Mouse (Mus musculus): ENCODE data around the gene Crybb1. TPM values are rescaled to one million over a fixed set of nuclear protein-coding genes. Genes with fewer than 3 reads are reported as not detected.

Gene Crybb1
- polyA plus RNA-seq, 1 experiment from 2014 or later = 2.2 TPM

DNA sequence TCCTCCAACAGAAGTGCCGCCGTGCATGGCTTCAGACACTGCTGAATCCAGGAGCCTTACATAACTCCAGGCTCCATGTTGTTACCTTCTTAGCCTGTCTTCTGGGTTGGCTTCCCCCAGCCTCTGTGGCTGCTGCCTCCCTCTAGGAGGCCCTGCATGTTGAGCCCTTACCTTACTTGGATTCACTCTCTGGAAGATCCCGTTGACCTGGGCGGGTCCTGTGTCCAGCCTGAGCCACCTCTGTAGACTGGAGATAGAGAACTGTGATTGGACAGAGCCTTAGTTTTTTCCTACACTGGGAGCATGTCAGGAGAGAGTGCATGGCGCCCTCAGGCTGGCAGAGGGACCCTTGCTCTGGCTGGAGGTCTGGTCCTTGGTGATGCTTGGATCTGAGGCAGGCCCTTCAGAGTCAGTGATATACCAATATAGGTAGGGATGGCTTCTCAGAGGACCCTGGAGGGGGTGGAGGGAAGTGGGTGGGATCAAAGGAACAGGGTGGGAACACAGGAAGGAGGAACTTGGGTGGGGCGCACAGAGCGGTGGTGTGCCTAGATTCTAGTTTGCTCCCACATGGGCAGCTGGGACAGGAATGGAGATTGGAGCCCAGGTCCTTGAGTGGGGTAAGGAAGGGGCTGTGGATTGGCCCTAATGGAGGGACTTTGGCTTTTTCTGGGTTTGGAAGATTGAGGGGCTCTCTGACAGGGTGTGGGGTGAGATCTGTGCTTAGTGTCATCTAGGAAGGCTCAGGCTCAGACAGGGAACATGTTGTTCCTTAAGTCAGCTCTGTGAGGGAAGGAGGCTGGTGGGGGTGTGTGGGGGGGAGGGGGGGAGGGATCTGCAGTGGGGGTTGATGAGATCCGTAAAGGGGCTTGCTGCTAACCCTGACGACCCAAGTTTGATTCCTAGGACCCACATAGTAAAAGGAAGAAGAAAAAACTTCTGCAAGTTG is 32.9 kb downstream of the Crybb1 start:
- Histone ChIP-seq H3K4me2 (replicated peaks; ENCODE audit: low read depth, low read length) (no peak overlapping the region), H3K36me3 (ENCODE audit: control insufficient read depth, insufficient read depth, low read length) (no peaks in the 10 kb centered on the region), H3K9me3 (ENCODE audit: control insufficient read depth, low read depth, low read length) (no peaks in the 10 kb centered on the region), H3K27ac (ENCODE audit: low read length) (no peak overlapping the region), H3K4me3 (ENCODE audit: low read depth, low read length) (no peak overlapping the region), H3K27me3 (ENCODE audit: control insufficient read depth, insufficient read depth, low read length) (no peaks in the 10 kb centered on the region), H3K9ac (replicated peaks; ENCODE audit: low read depth, low read length) (no peak overlapping the region), H3K4me1 (ENCODE audit: control insufficient read depth, insufficient read depth, low read length) (peaks cover 7% of the 10 kb centered on the region)
- WGBS = 69% methylated on average over 9 of the region's 9 CpGs
- ATAC-seq (ENCODE audit: insufficient number of reproducible peaks, insufficient read depth, low FRiP score, low read depth) = no peak

DNA sequence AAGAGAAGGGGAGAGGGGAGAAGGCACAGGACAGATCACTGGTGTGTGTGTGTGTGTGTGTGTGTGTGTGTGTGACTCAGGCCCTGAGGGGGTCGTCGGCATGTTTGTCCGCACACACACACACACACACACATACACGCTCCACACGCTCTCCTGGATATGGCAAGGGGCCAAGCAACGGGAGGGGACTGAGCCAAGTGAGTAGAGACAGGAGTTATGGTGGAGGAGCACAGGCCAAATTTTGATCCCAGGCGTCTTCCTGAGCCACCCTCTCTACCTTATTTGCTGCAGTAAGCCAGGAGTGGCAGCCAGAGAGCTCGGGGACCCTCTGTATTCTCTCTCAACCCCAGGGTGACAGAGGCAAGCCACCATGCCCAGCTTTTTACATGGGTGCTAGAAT is 33.6 kb downstream of the Crybb1 start:
- H3K9ac ChIP-seq (replicated peaks; ENCODE audit: low read depth, low read length) = no peak overlapping the region
- no peaks in the 10 kb centered on the region for H3K27me3 ChIP-seq (ENCODE audit: control insufficient read depth, insufficient read depth, low read length)
- H3K36me3 ChIP-seq (ENCODE audit: control insufficient read depth, insufficient read depth, low read length) = no peaks in the 10 kb centered on the region
- 42% methylated on average over 8 of the region's 8 CpGs for WGBS
- peaks cover 7% of the 10 kb centered on the region for H3K4me1 ChIP-seq (ENCODE audit: control insufficient read depth, insufficient read depth, low read length)
- no peak overlapping the region for H3K27ac ChIP-seq (ENCODE audit: low read length)
- H3K4me2 ChIP-seq (replicated peaks; ENCODE audit: low read depth, low read length) = no peak overlapping the region
- H3K9me3 ChIP-seq (ENCODE audit: control insufficient read depth, low read depth, low read length) = no peaks in the 10 kb centered on the region
- no peak for ATAC-seq (ENCODE audit: insufficient number of reproducible peaks, insufficient read depth, low FRiP score, low read depth)
- no peak overlapping the region for H3K4me3 ChIP-seq (ENCODE audit: low read depth, low read length)

DNA sequence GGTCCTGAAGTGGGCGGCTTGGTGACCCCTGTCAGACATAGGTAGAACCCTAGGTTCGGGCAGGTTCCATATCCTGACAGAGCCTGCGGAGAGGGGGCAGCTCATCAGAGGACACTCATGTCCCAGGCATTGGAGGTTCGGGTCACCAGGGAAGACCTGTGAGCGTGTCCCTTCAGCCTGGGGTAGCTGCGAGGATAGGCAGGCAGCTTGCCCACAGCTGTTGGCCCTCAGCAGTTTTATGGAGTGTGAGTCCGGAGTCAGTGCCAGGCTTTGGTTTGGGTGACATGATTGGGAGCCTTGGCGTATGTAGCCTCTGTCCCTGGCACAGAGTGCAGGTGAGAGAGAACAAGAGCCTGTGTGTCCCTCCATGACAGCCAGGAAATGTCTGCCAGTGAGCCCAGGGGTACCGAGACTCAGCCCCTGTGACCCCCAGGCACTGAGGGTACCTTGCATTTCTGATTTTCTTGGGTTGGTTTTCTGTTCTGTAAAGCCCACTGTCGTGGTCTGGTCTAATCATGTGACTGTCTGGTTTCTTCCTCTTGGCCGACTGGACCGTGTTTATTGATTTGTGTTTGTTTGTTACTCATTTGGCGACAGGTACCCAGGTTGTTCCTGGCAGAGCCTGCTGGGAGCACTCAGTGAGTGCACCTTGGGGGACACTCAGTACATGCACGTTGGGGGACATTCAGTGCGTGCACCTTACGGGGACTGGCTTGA is 34.4 kb downstream of the Crybb1 start:
- ATAC-seq (ENCODE audit: insufficient number of reproducible peaks, insufficient read depth, low FRiP score, low read depth) = no peak
- no peak overlapping the region for H3K27ac ChIP-seq (ENCODE audit: low read length)
- H3K4me2 ChIP-seq (replicated peaks; ENCODE audit: low read depth, low read length) = no peak overlapping the region
- no peaks in the 10 kb centered on the region for H3K9me3 ChIP-seq (ENCODE audit: control insufficient read depth, low read depth, low read length)
- no peaks in the 10 kb centered on the region for H3K27me3 ChIP-seq (ENCODE audit: control insufficient read depth, insufficient read depth, low read length)
- no peak overlapping the region for H3K4me3 ChIP-seq (ENCODE audit: low read depth, low read length)
- peaks cover 11% of the 10 kb centered on the region for H3K4me1 ChIP-seq (ENCODE audit: control insufficient read depth, insufficient read depth, low read length)
- WGBS = 81% methylated on average over 16 of the region's 16 CpGs
- H3K9ac ChIP-seq (replicated peaks; ENCODE audit: low read depth, low read length) = no peak overlapping the region
- no peaks in the 10 kb centered on the region for H3K36me3 ChIP-seq (ENCODE audit: control insufficient read depth, insufficient read depth, low read length)

DNA sequence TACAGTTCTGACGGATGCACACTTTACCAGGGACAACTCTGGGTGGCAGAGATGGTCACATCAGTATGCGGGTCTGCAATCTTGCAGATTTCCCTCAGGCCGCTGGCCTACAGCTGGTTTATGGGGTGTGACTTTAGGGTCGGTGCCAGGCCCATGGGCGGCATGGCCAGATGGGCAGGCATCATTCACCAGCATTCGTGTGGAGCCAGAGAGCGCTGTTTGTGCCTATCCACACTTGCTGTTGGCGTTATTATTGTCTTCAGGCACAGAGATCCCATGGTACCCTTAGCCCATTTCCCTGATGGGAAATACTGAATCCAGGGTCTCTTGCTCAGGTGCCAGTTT is 34.9 kb downstream of the Crybb1 start:
- Histone ChIP-seq H3K9ac (replicated peaks; ENCODE audit: low read depth, low read length) (no peak overlapping the region), H3K36me3 (ENCODE audit: control insufficient read depth, insufficient read depth, low read length) (no peaks in the 10 kb centered on the region), H3K27me3 (ENCODE audit: control insufficient read depth, insufficient read depth, low read length) (no peaks in the 10 kb centered on the region), H3K4me2 (replicated peaks; ENCODE audit: low read depth, low read length) (no peak overlapping the region), H3K4me1 (ENCODE audit: control insufficient read depth, insufficient read depth, low read length) (peaks cover 11% of the 10 kb centered on the region), H3K4me3 (ENCODE audit: low read depth, low read length) (no peak overlapping the region), H3K27ac (ENCODE audit: low read length) (no peak overlapping the region), H3K9me3 (ENCODE audit: control insufficient read depth, low read depth, low read length) (no peaks in the 10 kb centered on the region)
- no peak for ATAC-seq (ENCODE audit: insufficient number of reproducible peaks, insufficient read depth, low FRiP score, low read depth)
- WGBS = 94% methylated on average over 8 of the region's 8 CpGs

DNA sequence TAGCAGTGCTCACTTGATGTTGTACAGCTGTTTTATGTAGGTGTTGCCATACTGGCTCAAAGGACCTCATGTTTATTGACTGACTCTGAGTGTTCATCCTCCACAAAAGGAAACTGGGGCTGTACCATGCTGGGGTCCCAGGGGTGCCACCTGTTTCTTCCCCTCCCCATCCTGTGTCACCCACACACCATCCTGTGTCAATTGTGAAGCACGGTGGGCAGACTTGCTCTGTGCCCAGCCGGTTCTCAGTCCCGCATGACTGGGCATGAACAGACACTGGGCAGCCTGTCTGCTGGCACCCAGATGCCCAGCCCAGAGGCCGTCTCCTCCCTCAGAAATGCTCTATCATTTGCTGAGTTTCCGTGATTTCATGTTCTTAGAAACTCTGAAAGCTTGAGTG is 36.3 kb downstream of the Crybb1 start:
- 91% methylated on average over 5 of the region's 5 CpGs for WGBS
- no peak for ATAC-seq (ENCODE audit: insufficient number of reproducible peaks, insufficient read depth, low FRiP score, low read depth)
- no peaks in the 10 kb centered on the region for H3K36me3 ChIP-seq (ENCODE audit: control insufficient read depth, insufficient read depth, low read length)

DNA sequence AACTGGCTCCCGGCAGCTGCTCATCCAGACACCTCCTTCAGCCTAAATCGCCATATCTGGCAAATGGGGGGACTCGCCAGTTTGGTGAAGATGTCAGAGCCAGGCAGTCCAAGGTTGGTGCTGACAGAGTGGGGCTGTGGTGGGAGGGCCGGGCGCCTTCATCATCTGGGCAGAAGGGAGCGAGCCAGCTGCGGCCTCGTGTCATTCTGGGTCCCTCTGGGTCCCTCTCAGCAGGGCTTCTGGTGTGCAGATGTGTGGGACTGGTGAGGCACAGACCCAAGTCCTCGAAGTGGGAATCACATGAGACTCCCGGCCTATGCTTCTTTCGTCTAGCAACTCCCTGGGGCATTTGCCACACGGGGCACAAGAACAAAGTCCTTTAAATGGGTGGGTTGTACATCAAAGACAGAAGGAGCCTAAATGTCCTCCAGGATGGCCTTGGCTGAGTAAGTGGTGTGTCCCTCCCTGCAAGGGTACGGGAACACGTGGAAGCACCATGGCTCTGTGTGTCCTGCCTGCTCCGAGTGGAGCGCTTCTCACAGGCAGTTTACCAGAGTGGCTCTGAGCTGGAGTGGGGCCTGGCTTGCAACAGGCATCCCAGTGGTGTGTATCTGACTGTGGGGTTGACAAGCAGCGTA is 36.8 kb downstream of the Crybb1 start:
- ATAC-seq (ENCODE audit: insufficient number of reproducible peaks, insufficient read depth, low FRiP score, low read depth) = no peak
- no peak overlapping the region for H3K4me2 ChIP-seq (replicated peaks; ENCODE audit: low read depth, low read length)
- H3K4me3 ChIP-seq (ENCODE audit: low read depth, low read length) = no peak overlapping the region
- no peak overlapping the region for H3K9ac ChIP-seq (replicated peaks; ENCODE audit: low read depth, low read length)
- no peak overlapping the region for H3K27ac ChIP-seq (ENCODE audit: low read length)
- H3K27me3 ChIP-seq (ENCODE audit: control insufficient read depth, insufficient read depth, low read length) = no peaks in the 10 kb centered on the region
- peaks cover 7% of the 10 kb centered on the region; the same call in 1 of the 2 replicates for H3K4me1 ChIP-seq (ENCODE audit: control insufficient read depth, insufficient read depth, low read length)
- no peaks in the 10 kb centered on the region for H3K9me3 ChIP-seq (ENCODE audit: control insufficient read depth, low read depth, low read length)
- 77% methylated on average over 17 of the region's 17 CpGs for WGBS
- H3K36me3 ChIP-seq (ENCODE audit: control insufficient read depth, insufficient read depth, low read length) = no peaks in the 10 kb centered on the region

More for the DNA sequence above, 36.3 kb downstream of the Crybb1 start:
- Histone ChIP-seq H3K27me3 (ENCODE audit: control insufficient read depth, insufficient read depth, low read length) (no peaks in the 10 kb centered on the region), H3K27ac (ENCODE audit: low read length) (no peak overlapping the region), H3K9ac (replicated peaks; ENCODE audit: low read depth, low read length) (no peak overlapping the region), H3K9me3 (ENCODE audit: control insufficient read depth, low read depth, low read length) (no peaks in the 10 kb centered on the region), H3K4me1 (ENCODE audit: control insufficient read depth, insufficient read depth, low read length) (peaks cover 7% of the 10 kb centered on the region; the same call in 1 of the 2 replicates), H3K4me2 (replicated peaks; ENCODE audit: low read depth, low read length) (no peak overlapping the region), H3K4me3 (ENCODE audit: low read depth, low read length) (no peak overlapping the region)

DNA sequence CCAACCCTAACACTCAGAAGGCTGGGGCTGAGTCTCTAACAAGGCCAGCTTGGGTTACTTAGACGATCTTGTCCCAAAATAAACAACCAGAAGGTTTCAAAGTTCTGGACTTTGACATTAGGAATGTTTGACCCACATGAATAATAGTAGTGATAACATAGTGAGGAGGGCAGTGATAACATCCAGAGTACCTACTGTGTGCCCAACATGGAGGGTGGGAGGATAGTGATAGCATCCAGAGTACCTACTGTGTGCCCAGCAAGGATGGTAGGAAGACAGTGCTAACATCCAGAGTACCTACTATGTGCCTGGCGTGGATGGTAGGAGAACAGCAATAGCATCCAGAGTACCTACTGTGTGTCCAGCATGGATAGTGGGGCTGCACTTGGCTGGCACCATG is 38.2 kb downstream of the Crybb1 start:
- no peak overlapping the region for H3K4me3 ChIP-seq (ENCODE audit: low read depth, low read length)
- 47% methylated on average over 2 of the region's 2 CpGs for WGBS
- H3K27me3 ChIP-seq (ENCODE audit: control insufficient read depth, insufficient read depth, low read length) = no peaks in the 10 kb centered on the region
- no peak overlapping the region for H3K9ac ChIP-seq (replicated peaks; ENCODE audit: low read depth, low read length)
- ATAC-seq (ENCODE audit: insufficient number of reproducible peaks, insufficient read depth, low FRiP score, low read depth) = no peak
- no peaks in the 10 kb centered on the region for H3K36me3 ChIP-seq (ENCODE audit: control insufficient read depth, insufficient read depth, low read length)
- no peaks in the 10 kb centered on the region for H3K9me3 ChIP-seq (ENCODE audit: control insufficient read depth, low read depth, low read length)
- peaks cover 7% of the 10 kb centered on the region; the same call in 1 of the 2 replicates for H3K4me1 ChIP-seq (ENCODE audit: control insufficient read depth, insufficient read depth, low read length)
- H3K27ac ChIP-seq (ENCODE audit: low read length) = no peak overlapping the region
- no peak overlapping the region for H3K4me2 ChIP-seq (replicated peaks; ENCODE audit: low read depth, low read length)

DNA sequence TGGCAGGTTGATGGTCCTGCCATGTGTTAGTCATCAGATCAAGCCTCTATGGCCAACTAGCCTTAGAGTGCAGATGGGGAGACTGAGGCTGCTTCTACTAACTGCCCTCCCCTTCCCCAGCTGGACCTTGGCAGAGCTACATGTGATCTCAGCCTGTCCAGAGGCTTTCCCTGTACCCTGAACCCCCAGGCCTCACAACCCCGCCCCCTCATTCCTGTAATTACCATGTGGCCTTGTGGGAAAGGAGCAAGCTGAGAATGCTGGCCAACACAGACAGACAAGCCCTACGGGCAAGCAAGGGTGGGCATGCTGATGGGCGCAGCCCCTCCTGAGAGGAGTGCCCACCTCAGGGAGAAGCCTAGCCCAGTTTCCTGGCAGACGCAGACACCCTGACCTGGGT is 39.1 kb downstream of the Crybb1 start:
- Histone ChIP-seq H3K27ac (ENCODE audit: low read length) (no peak overlapping the region), H3K4me3 (ENCODE audit: low read depth, low read length) (no peak overlapping the region), H3K9me3 (ENCODE audit: control insufficient read depth, low read depth, low read length) (no peaks in the 10 kb centered on the region), H3K4me2 (replicated peaks; ENCODE audit: low read depth, low read length) (no peak overlapping the region), H3K27me3 (ENCODE audit: control insufficient read depth, insufficient read depth, low read length) (no peaks in the 10 kb centered on the region), H3K4me1 (ENCODE audit: control insufficient read depth, insufficient read depth, low read length) (peaks cover 7% of the 10 kb centered on the region; the same call in 1 of the 2 replicates), H3K9ac (replicated peaks; ENCODE audit: low read depth, low read length) (no peak overlapping the region), H3K36me3 (ENCODE audit: control insufficient read depth, insufficient read depth, low read length) (no peaks in the 10 kb centered on the region)
- WGBS = 75% methylated on average over 4 of the region's 4 CpGs
- ATAC-seq (ENCODE audit: insufficient number of reproducible peaks, insufficient read depth, low FRiP score, low read depth) = no peak
